Mouse (Mus musculus) lung, adult 2 months (tissue): Measurements from ENCODE around the gene Gm49405.

Experiments
- CTCF ChIP-seq: fragments of 200-500 bp; IDR thresholded peaks from 2 replicates; pipeline ENCODE4 v1.5.1; 2011; ENCODE audit warnings: mild to moderate bottlenecking, low read length, control low read depth; ENCODE audit not compliant: insufficient read depth
- POLR2A ChIP-seq: fragments of 200-500 bp; IDR thresholded peaks from 2 replicates; pipeline ENCODE4 v1.6.1; 2011; ENCODE audit warnings: low read depth, mild to moderate bottlenecking, control low read depth, low read length, borderline replicate concordance; ENCODE audit errors: extremely low read depth

GRCm38 (mm10) chr19:3999121-3999730 is 1.2 kb upstream of the Gm49405 start:
- TF ChIP-seq CTCF (no peak), POLR2A (no peak)
